In the genomic region with DNA sequence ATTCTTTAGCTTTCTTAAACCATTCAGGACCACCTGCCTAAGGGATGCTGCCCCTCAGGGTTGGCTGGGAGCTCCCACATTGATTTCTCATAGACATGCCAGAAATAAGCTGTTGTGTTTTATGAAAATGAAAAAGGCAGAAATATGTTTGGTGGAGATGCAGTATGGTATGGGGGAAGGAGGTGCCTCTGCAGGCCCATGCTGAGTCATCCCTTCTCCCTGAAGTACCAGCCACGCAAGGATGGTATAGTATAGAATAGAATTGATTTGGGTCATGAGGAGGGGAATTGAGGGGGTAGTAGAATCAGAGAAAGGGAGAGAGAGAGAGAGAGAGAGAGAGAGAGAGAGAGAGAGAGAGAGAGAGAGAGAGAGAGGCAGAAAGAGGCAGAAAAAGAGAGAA, we compare ENCODE assay signal across 25 mouse cellular contexts. TPM values are rescaled to one million over a fixed set of nuclear protein-coding genes. Genes with fewer than 3 reads are reported as not detected.
"Had no signal": no experiment of that assay in that cellular context is flagged by ENCODE, and none has a peak within 500 bp of the region (broad histone marks: within the 10 kb centered on the region; RNA-seq: fewer than 3 reads in every experiment).

No protein-coding gene starts in this region.

- H3K36me3 ChIP-seq: liver, embryonic 13.5 days; stomach, embryonic 15.5 days had no signal

- ATAC-seq: intestine, postnatal 0 days had no signal

- DNase-seq: kidney, adult 2 months; kidney, postnatal 25 days; layer of hippocampus, adult 9-11 months; liver, embryonic 13.5 days; lung, adult 2 months; lung, postnatal 14 days; lung, postnatal 4 days; midbrain, embryonic 14.5 days; spleen, adult 18-20 months; thymus, postnatal 25 days had no signal

- H3K4me1 ChIP-seq: liver, embryonic 13.5 days; stomach, embryonic 15.5 days had no signal

- H3K9me3 ChIP-seq: liver, embryonic 13.5 days; stomach, embryonic 15.5 days had no signal

- H3K9ac ChIP-seq: liver, embryonic 13.5 days; stomach, embryonic 15.5 days had no signal

- H3K4me3 ChIP-seq: layer of hippocampus, adult 2 months; liver, embryonic 13.5 days; stomach, embryonic 15.5 days had no signal

- H3K27ac ChIP-seq: kidney, postnatal 0 days; layer of hippocampus, adult 2 months; liver, embryonic 13.5 days; stomach, embryonic 15.5 days had no signal

- H3K27me3 ChIP-seq: liver, embryonic 13.5 days; stomach, embryonic 15.5 days had no signal

- H3K4me2 ChIP-seq: liver, embryonic 13.5 days; midbrain, embryonic 11.5 days; stomach, embryonic 15.5 days had no signal

RNA-seq across cellular contexts. Expression of a gene that starts 50.9 kb away (rescaled TPM):
- total RNA-seq: layer of hippocampus, adult 2 months; layer of hippocampus, postnatal 25 days; left cerebral cortex, adult 8-10 months; left cerebral cortex, postnatal 14 days; liver, adult 2 months; megakaryocyte progenitor cell, adult 5-6 weeks; midbrain, postnatal 0 days had no signal
- polyA plus RNA-seq: intestine, postnatal 0 days; limb, embryonic 11.5 days; liver, embryonic 13.5 days; liver, embryonic 16.5 days; midbrain, embryonic 11.5 days; midbrain, embryonic 14.5 days; midbrain, postnatal 0 days; neural tube, embryonic 11.5 days; neural tube, embryonic 14.5 days; stomach, embryonic 15.5 days had no signal
